Mouse (Mus musculus) embryonic facial prominence, embryonic 14.5 days (tissue): ENCODE measurements at regions not wholly inside any gene's neighbourhood (a gene's known extent, or its start where the extent isn't known, plus 50 kb on each side); places are given as distances from the start of the nearest gene placed in this dataset.

ENCODE experiments used
- ATAC-seq: fragments of 200-750 bp; cut with Nextera tagmentation; 2 replicates; pipeline ENCODE4 v1.8.0; 2017; ENCODE audit warnings: low read depth, moderate number of reproducible peaks, moderate TSS enrichment
- DNase-seq: peaks from one replicate; pipeline ENCODE4 v3.0.0-alpha.2; 2015; ENCODE audit warnings: low spot score
- H3K27ac ChIP-seq: fragments of 300-500 bp; sonication (generic); replicated peaks from 2 replicates; pipeline ENCODE4 v1.5.1; 2014; ENCODE audit warnings: low read depth, mild to moderate bottlenecking, low read length, moderate library complexity
- H3K27me3 ChIP-seq: fragments of 300-500 bp; sonication (generic); replicated peaks from 2 replicates; pipeline ENCODE4 v1.6.1; 2014; ENCODE audit warnings: low read length; ENCODE audit not compliant: control insufficient read depth, insufficient read depth
- H3K36me3 ChIP-seq: fragments of 300-500 bp; sonication (generic); 2 replicates; pipeline ENCODE4 v1.6.1; 2014; ENCODE audit warnings: low read length, mixed read lengths; ENCODE audit not compliant: control insufficient read depth, insufficient read depth
- H3K4me1 ChIP-seq: fragments of 300-500 bp; sonication (generic); 2 replicates; pipeline ENCODE4 v1.6.1; 2014; ENCODE audit warnings: antibody characterized with exemption, low read length; ENCODE audit not compliant: control insufficient read depth, insufficient read depth
- H3K4me2 ChIP-seq: fragments of 300-500 bp; sonication (generic); 2 replicates; pipeline ENCODE4 v1.6.1; 2014; ENCODE audit warnings: low read depth, mild to moderate bottlenecking, low read length, moderate library complexity, mixed read lengths
- H3K4me3 ChIP-seq: fragments of 300-500 bp; sonication (generic); 2 replicates; pipeline ENCODE4 v1.5.1; 2014; ENCODE audit warnings: low read depth, mild to moderate bottlenecking, low read length
- H3K9ac ChIP-seq: fragments of 300-500 bp; sonication (generic); 2 replicates; pipeline ENCODE4 v1.6.1; 2014; ENCODE audit warnings: low read depth, mild to moderate bottlenecking, low read length, moderate library complexity, mixed read lengths
- H3K9me3 ChIP-seq: fragments of 300-500 bp; sonication (generic); 2 replicates; pipeline ENCODE4 v1.6.1; 2016; ENCODE audit warnings: low read length; ENCODE audit not compliant: control insufficient read depth
- WGBS: fragments of 180-500 bp; shearing (Covaris S2); extraction: QIAGEN DNeasy Blood & Tissue Kit; methylation state at CpG from one replicate; pipeline ENCODE4 v1.1.7; 2014; 5-methylcytosine and 5-hydroxymethylcytosine counted together

DNA sequence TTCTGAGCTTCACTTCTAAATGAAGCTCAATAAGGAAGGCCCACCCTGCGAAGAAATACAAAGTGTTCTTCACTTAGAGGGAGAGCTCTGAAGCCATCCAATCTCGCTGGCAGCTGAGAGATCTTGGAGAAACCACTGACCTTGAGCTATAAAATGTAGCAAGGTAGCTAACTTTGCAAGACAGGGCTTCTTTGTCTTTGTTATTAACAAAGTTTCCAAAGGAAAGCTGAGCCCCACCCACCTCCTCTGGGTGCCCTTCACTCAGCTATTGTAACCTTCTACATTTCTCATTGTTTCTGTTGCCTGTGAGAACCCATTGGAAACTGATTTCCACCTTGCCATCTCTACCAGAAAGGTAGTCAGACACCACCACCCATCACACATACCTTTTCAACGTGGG, 57.2 kb upstream of the Usp9x start:
- ATAC-seq (no peak), DNase-seq (no peak)
- Histone ChIP-seq H3K4me1 (no peaks in the 10 kb centered on the region), H3K9me3 (no peaks in the 10 kb centered on the region), H3K4me3 (no peak overlapping the region), H3K9ac (no peak overlapping the region), H3K27ac (no peak overlapping the region), H3K4me2 (no peak overlapping the region), H3K36me3 (no peaks in the 10 kb centered on the region), H3K27me3 (no peaks in the 10 kb centered on the region)
- WGBS: 78% methylated on average over 3 of the region's 3 CpGs

GRCm38 (mm10) chrX:13013086-13013485, 58.2 kb upstream of the Usp9x start:
- no peaks in the 10 kb centered on the region for H3K9me3 ChIP-seq
- no peaks in the 10 kb centered on the region for H3K4me1 ChIP-seq
- WGBS: 72% methylated on average over 3 of the region's 3 CpGs
- no peak overlapping the region for H3K27ac ChIP-seq
- H3K9ac ChIP-seq: no peak overlapping the region
- no peaks in the 10 kb centered on the region for H3K27me3 ChIP-seq
- ATAC-seq (no peak), DNase-seq (no peak)
- no peaks in the 10 kb centered on the region for H3K36me3 ChIP-seq
- H3K4me2 ChIP-seq: no peak overlapping the region
- H3K4me3 ChIP-seq: no peak overlapping the region

GRCm38 (mm10) chrX:12990777-12991176, 80.5 kb upstream of the Usp9x start:
- Histone ChIP-seq H3K9ac (no peak overlapping the region), H3K36me3 (no peaks in the 10 kb centered on the region), H3K4me3 (no peak overlapping the region), H3K27me3 (no peaks in the 10 kb centered on the region), H3K4me1 (no peaks in the 10 kb centered on the region), H3K4me2 (no peak overlapping the region), H3K27ac (no peak overlapping the region), H3K9me3 (no peaks in the 10 kb centered on the region)
- DNase-seq (no peak), ATAC-seq (no peak)
- whole genome bisulfite sequencing: 81% methylated on average over 7 of the region's 7 CpGs

DNA sequence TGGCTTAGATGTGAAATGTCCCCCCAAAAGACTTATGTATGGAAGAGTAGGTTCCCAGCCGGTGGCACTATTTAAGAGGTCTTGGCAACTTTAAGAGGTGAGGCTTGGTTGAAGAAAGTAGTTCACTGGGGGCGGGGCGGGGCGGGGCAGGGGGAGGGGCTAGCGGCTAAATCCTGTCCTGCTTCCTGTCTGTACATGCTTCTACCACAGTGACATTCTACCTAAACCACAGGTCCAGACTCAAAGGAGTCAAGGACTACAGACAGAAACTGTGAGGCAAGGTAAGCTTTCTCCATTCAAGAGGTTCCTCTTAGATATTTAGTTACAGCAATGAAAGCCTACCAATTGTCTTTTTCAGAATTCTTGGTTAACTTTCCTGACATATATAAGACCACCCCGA, 93.6 kb upstream of the Usp9x start:
- H3K36me3 ChIP-seq: no peaks in the 10 kb centered on the region
- no peak overlapping the region for H3K4me3 ChIP-seq
- peaks cover 11% of the 10 kb centered on the region; the same call in 1 of the 2 replicates for H3K27me3 ChIP-seq
- H3K27ac ChIP-seq: no peak overlapping the region
- H3K4me2 ChIP-seq: no peak overlapping the region
- no peak overlapping the region for H3K9ac ChIP-seq
- ATAC-seq: no peak
- H3K9me3 ChIP-seq: no peaks in the 10 kb centered on the region
- no peak for DNase-seq
- WGBS: 63% methylated on average over 6 of the region's 6 CpGs
- no peaks in the 10 kb centered on the region for H3K4me1 ChIP-seq

GRCm38 (mm10) chrX:12968979-12969746, 102.1 kb upstream of the Usp9x start:
- no peak for DNase-seq
- Histone ChIP-seq H3K27ac (no peak overlapping the region), H3K4me2 (no peak overlapping the region), H3K4me1 (no peaks in the 10 kb centered on the region), H3K9ac (no peak overlapping the region), H3K36me3 (no peaks in the 10 kb centered on the region), H3K9me3 (no peaks in the 10 kb centered on the region), H3K27me3 (no peaks in the 10 kb centered on the region), H3K4me3 (no peak overlapping the region)
- WGBS: 85% methylated on average over 7 of the region's 7 CpGs
- ATAC-seq: no peak

- ATAC-seq (0 out of 2 replicates have a peak, but pooled peaks have one; percentile 50), DNase-seq (peak; percentile 45)
- Histone ChIP-seq H3K9me3 (no peaks in the 10 kb centered on the region), H3K36me3 (no peaks in the 10 kb centered on the region), H3K4me3 (no peak overlapping the region), H3K9ac (no peak overlapping the region), H3K27ac (no peak overlapping the region), H3K27me3 (no peaks in the 10 kb centered on the region), H3K4me1 (no peaks in the 10 kb centered on the region), H3K4me2 (no peak overlapping the region)
- WGBS: 63% methylated on average over 11 of the region's 11 CpGs
Observed at GRCm38 (mm10) chrX:12959467-12960314, 111.6 kb upstream of the Usp9x start.

DNA sequence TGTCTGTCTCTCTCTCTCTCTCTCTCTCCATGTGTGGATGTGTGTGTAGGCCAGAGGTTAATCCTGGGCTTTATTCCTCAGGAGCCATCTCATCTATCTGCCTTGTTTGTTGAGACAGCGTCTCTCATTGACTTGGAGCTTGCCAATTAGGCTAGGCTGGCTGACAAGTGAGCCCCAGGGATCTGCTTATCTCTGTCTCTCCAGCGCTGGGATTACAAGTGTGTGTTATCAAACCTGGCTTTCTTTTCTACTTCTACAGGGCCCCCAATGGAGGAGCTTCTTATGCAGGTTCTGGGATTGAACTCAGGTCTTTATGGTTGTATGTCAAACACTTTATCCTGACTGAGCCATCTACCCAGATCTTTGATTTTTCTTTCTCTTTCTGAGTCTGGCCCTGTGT, 112.4 kb upstream of the Usp9x start:
- H3K9me3 ChIP-seq: no peaks in the 10 kb centered on the region
- no peaks in the 10 kb centered on the region for H3K27me3 ChIP-seq
- no peak for ATAC-seq
- no peak overlapping the region for H3K4me3 ChIP-seq
- H3K27ac ChIP-seq: no peak overlapping the region
- DNase-seq: no peak
- no peaks in the 10 kb centered on the region for H3K4me1 ChIP-seq
- H3K36me3 ChIP-seq: no peaks in the 10 kb centered on the region
- 48% methylated on average over 2 of the region's 2 CpGs for WGBS
- no peak overlapping the region for H3K9ac ChIP-seq
- no peak overlapping the region for H3K4me2 ChIP-seq

DNA sequence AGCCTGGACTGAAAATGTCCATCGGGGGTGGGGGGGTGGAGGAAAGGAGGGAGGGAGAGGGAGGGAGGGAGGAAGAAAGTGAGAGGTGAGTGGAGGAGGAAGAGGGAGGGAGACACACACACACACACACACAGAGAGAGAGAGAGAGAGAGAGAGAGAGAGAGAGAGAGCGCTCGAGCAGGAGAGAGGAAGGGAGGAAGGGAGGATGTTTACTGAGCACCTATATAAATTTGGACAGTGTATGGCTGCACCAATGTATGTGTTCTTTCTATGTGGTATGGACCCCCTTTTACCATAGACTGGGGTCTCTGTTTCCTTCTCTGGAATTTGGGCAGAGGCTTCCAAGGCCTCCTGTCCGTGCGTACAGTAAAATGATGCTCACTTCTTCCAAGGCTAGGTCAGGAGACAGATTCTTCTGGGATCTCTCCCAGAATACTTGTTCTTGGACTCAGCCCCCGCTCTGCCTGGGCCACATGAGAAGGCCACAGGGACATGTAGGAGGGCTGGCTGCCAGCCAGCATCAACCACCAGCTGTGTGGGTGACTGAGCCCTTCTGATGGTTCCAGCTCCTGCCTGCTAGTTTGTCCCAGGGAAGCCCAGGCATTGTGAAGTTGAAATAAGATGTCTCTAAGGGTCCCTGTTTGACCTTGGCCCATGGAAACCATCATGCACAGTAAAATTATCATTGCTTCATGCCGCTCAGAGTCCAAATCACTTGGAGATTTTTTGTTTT, 120.2 kb upstream of the Usp9x start:
- DNase-seq (peak; percentile 48), ATAC-seq (peak; percentile 44; the same call in 1 of the 2 replicates)
- Histone ChIP-seq H3K27ac (no peak overlapping the region), H3K27me3 (no peaks in the 10 kb centered on the region), H3K4me2 (no peak overlapping the region), H3K9ac (no peak overlapping the region), H3K9me3 (no peaks in the 10 kb centered on the region), H3K4me1 (no peaks in the 10 kb centered on the region), H3K36me3 (no peaks in the 10 kb centered on the region), H3K4me3 (no peak overlapping the region)
- WGBS: 63% methylated on average over 7 of the region's 7 CpGs
